Mouse (Mus musculus): ENCODE measurements around the gene Fam240a.
A peak's percentile ranks its signal among the peaks of the same experiment; 100 is the strongest.

Fam240a gene

GRCm38 (mm10) chr9:110893429-110893828 is 23.2 kb downstream of the Fam240a start:
- DNase-seq (ENCODE audit: low read depth, low spot score), result no peak

GRCm38 (mm10) chr9:110892552-110892951 is 24.1 kb downstream of the Fam240a start:
- DNase-seq (ENCODE audit: low read depth, low spot score), result no peak

GRCm38 (mm10) chr9:110891077-110891828 is 25.4 kb downstream of the Fam240a start:
- DNase-seq (ENCODE audit: low read depth, low spot score), result no peak

GRCm38 (mm10) chr9:110890026-110890783 is 26.5 kb downstream of the Fam240a start:
- no peak for DNase-seq (ENCODE audit: low read depth, low spot score)

GRCm38 (mm10) chr9:110888935-110889334 is 27.7 kb downstream of the Fam240a start:
- no peak for DNase-seq (ENCODE audit: low read depth, low spot score)

GRCm38 (mm10) chr9:110887388-110888303 is 29.0 kb downstream of the Fam240a start:
- DNase-seq (ENCODE audit: low read depth, low spot score), result peak; percentile 25

GRCm38 (mm10) chr9:110881953-110882352 is 34.7 kb downstream of the Fam240a start:
- DNase-seq (ENCODE audit: low read depth, low spot score), result no peak

GRCm38 (mm10) chr9:110880772-110881171 is 35.9 kb downstream of the Fam240a start:
- peak; percentile 51 for DNase-seq (ENCODE audit: low read depth, low spot score)

- DNase-seq (ENCODE audit: low read depth, low spot score), result no peak
Measured at GRCm38 (mm10) chr9:110879998-110880561, 36.6 kb downstream of the Fam240a start, which contains the start of gene Tmie. TSS of gene Tmie (minus strand) at chr9:110880113.

GRCm38 (mm10) chr9:110879191-110879920 is 37.3 kb downstream of the Fam240a start, which contains the start of gene Als2cl:
TSS of gene Als2cl (plus strand) at chr9:110879870.
- no peak for DNase-seq (ENCODE audit: low read depth, low spot score)

GRCm38 (mm10) chr9:110877888-110878287 is 38.8 kb downstream of the Fam240a start:
- DNase-seq (ENCODE audit: low read depth, low spot score), result peak; percentile 47

- DNase-seq (ENCODE audit: low read depth, low spot score), result peak; percentile 42
Measured at GRCm38 (mm10) chr9:110877353-110877752, 39.3 kb downstream of the Fam240a start.

GRCm38 (mm10) chr9:110875288-110875695 is 41.4 kb downstream of the Fam240a start:
- no peak for DNase-seq (ENCODE audit: low read depth, low spot score)

GRCm38 (mm10) chr9:110874660-110875191 is 41.9 kb downstream of the Fam240a start:
- DNase-seq (ENCODE audit: low read depth, low spot score), result no peak

GRCm38 (mm10) chr9:110873681-110874659 is 42.7 kb downstream of the Fam240a start:
- no peak for DNase-seq (ENCODE audit: low read depth, low spot score)

GRCm38 (mm10) chr9:110871030-110871429 is 45.6 kb downstream of the Fam240a start:
- DNase-seq (ENCODE audit: low read depth, low spot score), result peak; percentile 74

All from 3T3-L1 (cell line).